Mouse (Mus musculus): ENCODE results near the gene Ica1. TPM values are rescaled to one million over a fixed set of nuclear protein-coding genes. Genes with fewer than 3 reads are reported as not detected.

The Ica1 gene
- 36.1 and 37.8 TPM in 2 replicates for polyA plus RNA-seq (2012; rRNA removed)

GRCm38 (mm10) chr6:8778296-8778649, at the start of gene Ica1:
TSS of gene Ica1 (minus strand) at chr6:8778488.
- under 1% methylated on average over 16 of the region's 16 CpGs for WGBS
- peak in 1 of 2 experiments; percentile 64 for DNase-seq
- Histone ChIP-seq H3K27me3 (ENCODE audit: control insufficient read depth, insufficient read depth, low read length) (no peaks in the 10 kb centered on the region), H3K4me3 (replicated peaks; ENCODE audit: insufficient read depth, low read depth, low read length) (peak within 1 kb of the TSS; percentile 65), H3K4me1 (ENCODE audit: control insufficient read depth, insufficient read depth, low read length) (no peaks in the 10 kb centered on the region), H3K27ac (ENCODE audit: insufficient read depth, low read length) (peak within 1 kb of the TSS; percentile 40; the same call in 1 of the 2 replicates)
- TF ChIP-seq CTCF (IDR thresholded peaks at IDR 0.05; ENCODE audit: borderline replicate concordance, insufficient read depth, low read depth, low read length) = no peak
- no peak for TF ChIP-seq POLR2A (IDR thresholded peaks at IDR 0.05; ENCODE audit: borderline replicate concordance, insufficient read depth, low read length)

DNA sequence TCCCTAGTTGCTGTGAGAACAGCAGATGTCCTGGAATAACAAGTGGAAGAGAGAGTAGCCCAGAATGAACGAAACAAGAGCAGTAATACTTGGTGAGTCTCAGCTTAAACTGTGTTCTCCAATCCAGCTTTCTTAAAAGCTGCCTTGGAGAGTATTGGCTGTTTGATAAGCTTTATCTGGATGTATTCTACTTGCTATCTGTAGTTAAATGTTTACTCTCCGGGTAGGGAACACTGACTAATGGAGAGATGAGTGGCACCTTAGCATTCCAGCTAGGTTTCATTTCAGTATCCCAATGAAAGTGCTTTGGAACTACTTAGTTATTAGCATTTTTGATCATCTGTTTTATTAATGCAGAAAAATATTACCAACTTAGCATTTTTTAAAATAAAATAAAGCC, 41.6 kb upstream of the Ica1 start:
- 87% methylated on average over 2 of the region's 2 CpGs for WGBS
- H3K27me3 ChIP-seq (ENCODE audit: control insufficient read depth, insufficient read depth, low read length) = no peaks in the 10 kb centered on the region
- H3K4me1 ChIP-seq (ENCODE audit: control insufficient read depth, insufficient read depth, low read length) = no peaks in the 10 kb centered on the region
- no peak for TF ChIP-seq POLR2A (IDR thresholded peaks at IDR 0.05; ENCODE audit: borderline replicate concordance, insufficient read depth, low read length)
- no peak for TF ChIP-seq CTCF (IDR thresholded peaks at IDR 0.05; ENCODE audit: borderline replicate concordance, insufficient read depth, low read depth, low read length)
- no peak overlapping the region for H3K4me3 ChIP-seq (replicated peaks; ENCODE audit: insufficient read depth, low read depth, low read length)
- no peak overlapping the region for H3K27ac ChIP-seq (ENCODE audit: insufficient read depth, low read length)
- no peak for DNase-seq

- TF ChIP-seq POLR2A (IDR thresholded peaks at IDR 0.05; ENCODE audit: borderline replicate concordance, insufficient read depth, low read length) (no peak), CTCF (IDR thresholded peaks at IDR 0.05; ENCODE audit: borderline replicate concordance, insufficient read depth, low read depth, low read length) (no peak)
- Histone ChIP-seq H3K27ac (ENCODE audit: insufficient read depth, low read length) (no peak overlapping the region), H3K4me3 (replicated peaks; ENCODE audit: insufficient read depth, low read depth, low read length) (no peak overlapping the region), H3K27me3 (ENCODE audit: control insufficient read depth, insufficient read depth, low read length) (no peaks in the 10 kb centered on the region), H3K4me1 (ENCODE audit: control insufficient read depth, insufficient read depth, low read length) (no peaks in the 10 kb centered on the region)
- 85% methylated on average over 6 of the region's 6 CpGs for WGBS
- no peak for DNase-seq
Observed at GRCm38 (mm10) chr6:8814332-8815002, 36.2 kb upstream of the Ica1 start.

DNA sequence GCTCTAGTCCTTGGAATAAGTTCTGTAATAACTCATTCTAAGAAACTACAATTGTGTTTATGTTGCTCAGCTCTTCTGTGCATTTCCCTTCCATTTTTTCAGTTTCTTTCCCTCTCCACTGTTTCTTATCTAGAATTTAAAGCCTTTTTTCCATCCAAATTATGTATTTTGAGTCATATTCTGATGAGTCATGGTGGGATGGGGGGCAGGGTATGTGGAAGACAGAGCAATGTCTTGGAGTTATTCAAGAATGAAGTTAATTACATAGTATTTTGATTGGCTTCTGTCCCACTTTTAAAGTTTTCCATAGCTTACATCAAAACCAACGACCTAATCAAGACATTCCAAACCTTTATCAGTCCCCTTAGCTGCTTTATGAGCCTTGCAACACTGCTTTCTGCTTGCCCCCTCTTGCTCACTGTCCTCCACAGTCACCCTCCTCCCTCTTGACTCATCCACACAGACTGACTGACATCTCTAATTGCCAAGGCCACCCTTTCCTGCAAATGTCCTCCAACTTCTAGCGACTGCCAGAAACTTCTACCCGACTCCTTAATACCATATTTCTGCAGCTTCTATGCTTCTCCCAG, 24.4 kb upstream of the Ica1 start:
- H3K4me3 ChIP-seq (replicated peaks; ENCODE audit: insufficient read depth, low read depth, low read length) = no peak overlapping the region
- no peak for DNase-seq
- no peaks in the 10 kb centered on the region for H3K27me3 ChIP-seq (ENCODE audit: control insufficient read depth, insufficient read depth, low read length)
- no peaks in the 10 kb centered on the region for H3K4me1 ChIP-seq (ENCODE audit: control insufficient read depth, insufficient read depth, low read length)
- TF ChIP-seq POLR2A (IDR thresholded peaks at IDR 0.05; ENCODE audit: borderline replicate concordance, insufficient read depth, low read length) (no peak), CTCF (IDR thresholded peaks at IDR 0.05; ENCODE audit: borderline replicate concordance, insufficient read depth, low read depth, low read length) (no peak)
- 68% methylated on average over 3 of the region's 3 CpGs for WGBS
- H3K27ac ChIP-seq (ENCODE audit: insufficient read depth, low read length) = no peak overlapping the region

GRCm38 (mm10) chr6:8792385-8792784, 14.1 kb upstream of the Ica1 start:
- Histone ChIP-seq H3K4me1 (ENCODE audit: control insufficient read depth, insufficient read depth, low read length) (no peaks in the 10 kb centered on the region), H3K4me3 (replicated peaks; ENCODE audit: insufficient read depth, low read depth, low read length) (no peak overlapping the region), H3K27ac (ENCODE audit: insufficient read depth, low read length) (no peak overlapping the region), H3K27me3 (ENCODE audit: control insufficient read depth, insufficient read depth, low read length) (no peaks in the 10 kb centered on the region)
- DNase-seq = no peak
- TF ChIP-seq POLR2A (IDR thresholded peaks at IDR 0.05; ENCODE audit: borderline replicate concordance, insufficient read depth, low read length) = no peak
- no peak for TF ChIP-seq CTCF (IDR thresholded peaks at IDR 0.05; ENCODE audit: borderline replicate concordance, insufficient read depth, low read depth, low read length)
- 92% methylated on average over 5 of the region's 5 CpGs for WGBS

- TF ChIP-seq POLR2A (IDR thresholded peaks at IDR 0.05; ENCODE audit: borderline replicate concordance, insufficient read depth, low read length) (no peak), CTCF (IDR thresholded peaks at IDR 0.05; ENCODE audit: borderline replicate concordance, insufficient read depth, low read depth, low read length) (no peak)
- DNase-seq = no peak
- Histone ChIP-seq H3K27ac (ENCODE audit: insufficient read depth, low read length) (no peak overlapping the region), H3K4me1 (ENCODE audit: control insufficient read depth, insufficient read depth, low read length) (no peaks in the 10 kb centered on the region), H3K4me3 (replicated peaks; ENCODE audit: insufficient read depth, low read depth, low read length) (no peak overlapping the region), H3K27me3 (ENCODE audit: control insufficient read depth, insufficient read depth, low read length) (no peaks in the 10 kb centered on the region)
- 65% methylated on average over 3 of the region's 3 CpGs for WGBS
Observed at GRCm38 (mm10) chr6:8791781-8792180, 13.5 kb upstream of the Ica1 start.

- TF ChIP-seq CTCF (IDR thresholded peaks at IDR 0.05; ENCODE audit: borderline replicate concordance, insufficient read depth, low read depth, low read length) = no peak
- no peak for TF ChIP-seq POLR2A (IDR thresholded peaks at IDR 0.05; ENCODE audit: borderline replicate concordance, insufficient read depth, low read length)
- Histone ChIP-seq H3K4me3 (replicated peaks; ENCODE audit: insufficient read depth, low read depth, low read length) (no peak overlapping the region), H3K27ac (ENCODE audit: insufficient read depth, low read length) (no peak overlapping the region), H3K4me1 (ENCODE audit: control insufficient read depth, insufficient read depth, low read length) (no peaks in the 10 kb centered on the region), H3K27me3 (ENCODE audit: control insufficient read depth, insufficient read depth, low read length) (no peaks in the 10 kb centered on the region)
- DNase-seq = no peak
Observed at GRCm38 (mm10) chr6:8780618-8781017, 2.3 kb upstream of the Ica1 start.

Measured in cerebellum, adult 2 months (tissue).